Mouse (Mus musculus): Measurements from ENCODE around the gene Zdhhc11. TPM values are rescaled to one million over a fixed set of nuclear protein-coding genes. Genes with fewer than 3 reads are reported as not detected.
"Not testable (repeated sequence)": the region's sequence is repeated elsewhere in the genome, so short reads cannot be mapped to it uniquely, and the experiment has no call there.

Gene Zdhhc11
- total RNA-seq, 2 experiments from 2014 or later: not detected

- intact Hi-C loops (cut with DNase I): loop anchor here (1.0 kb wide), 2 partner anchors 56 to 331 kb away; no protein-coding TSS in a partner anchor
- Histone ChIP-seq H3K4me3 (no peak overlapping the region), H3K27ac (no peak overlapping the region)
- peak; percentile 29 to 43 for DNase-seq (ENCODE audit: extremely low spot score in 1 of 2, low spot score in 2 of 2)
- TF ChIP-seq CTCF (IDR thresholded peaks at IDR 0.05): peak; percentile 83
These were observed 7.1 kb downstream of the Zdhhc11 start for GRCm38 (mm10) chr13:73970545-73971448.

GRCm38 (mm10) chr13:73974523-73974922 lies 10.9 kb downstream of the Zdhhc11 start:
- intact Hi-C loops (cut with DNase I): no loop called here
- Histone ChIP-seq H3K4me3 (no peak overlapping the region), H3K27ac (no peak overlapping the region)
- DNase-seq (ENCODE audit: extremely low spot score in 1 of 2, low spot score in 2 of 2): no peak
- TF ChIP-seq CTCF (IDR thresholded peaks at IDR 0.05): no peak

- intact Hi-C loops (cut with DNase I): no loop called here
- no peak overlapping the region for H3K4me3 ChIP-seq
- no peak for DNase-seq (ENCODE audit: extremely low spot score in 1 of 2, low spot score in 2 of 2)
- no peak overlapping the region for H3K27ac ChIP-seq
- no peak for TF ChIP-seq CTCF (IDR thresholded peaks at IDR 0.05)
These were observed 13.3 kb downstream of the Zdhhc11 start for GRCm38 (mm10) chr13:73976935-73977334.

GRCm38 (mm10) chr13:73990325-73990724 lies 26.7 kb downstream of the Zdhhc11 start:
- Histone ChIP-seq H3K27ac (no peak overlapping the region), H3K4me3 (no peak overlapping the region)
- intact Hi-C loops (cut with DNase I): no loop called here
- no peak for DNase-seq (ENCODE audit: extremely low spot score in 1 of 2, low spot score in 2 of 2)
- TF ChIP-seq CTCF (IDR thresholded peaks at IDR 0.05): no peak

GRCm38 (mm10) chr13:73990761-73991160 lies 27.1 kb downstream of the Zdhhc11 start:
- intact Hi-C loops (cut with DNase I): no loop called here

GRCm38 (mm10) chr13:73991267-73991666 lies 27.6 kb downstream of the Zdhhc11 start:
- Histone ChIP-seq H3K27ac (no peak overlapping the region), H3K4me3 (no peak overlapping the region)
- DNase-seq (ENCODE audit: extremely low spot score in 1 of 2, low spot score in 2 of 2): no peak
- intact Hi-C loops (cut with DNase I): no loop called here
- TF ChIP-seq CTCF (IDR thresholded peaks at IDR 0.05): no peak

More at GRCm38 (mm10) chr13:73990761-73991160, 27.1 kb downstream of the Zdhhc11 start:
- H3K27ac ChIP-seq: no peak overlapping the region
- no peak for TF ChIP-seq CTCF (IDR thresholded peaks at IDR 0.05)
- no peak overlapping the region for H3K4me3 ChIP-seq
- DNase-seq (ENCODE audit: extremely low spot score in 1 of 2, low spot score in 2 of 2): no peak

- H3K4me3 ChIP-seq: no peak overlapping the region
- no peak for TF ChIP-seq CTCF (IDR thresholded peaks at IDR 0.05)
- H3K27ac ChIP-seq: no peak overlapping the region
- intact Hi-C loops (cut with DNase I): no loop called here
- DNase-seq (ENCODE audit: extremely low spot score in 1 of 2, low spot score in 2 of 2): no peak
These were observed 32.8 kb downstream of the Zdhhc11 start for GRCm38 (mm10) chr13:73996456-73996855.

- no peak overlapping the region for H3K4me3 ChIP-seq
- DNase-seq (ENCODE audit: extremely low spot score in 1 of 2, low spot score in 2 of 2): no peak
- no peak overlapping the region for H3K27ac ChIP-seq
- intact Hi-C loops (cut with DNase I): no loop called here
- no peak for TF ChIP-seq CTCF (IDR thresholded peaks at IDR 0.05)
These were observed 36.9 kb downstream of the Zdhhc11 start for GRCm38 (mm10) chr13:74000519-74000918.

GRCm38 (mm10) chr13:74000961-74001360 lies 37.3 kb downstream of the Zdhhc11 start:
- DNase-seq (ENCODE audit: extremely low spot score in 1 of 2, low spot score in 2 of 2): no peak
- Histone ChIP-seq H3K27ac (no peak overlapping the region), H3K4me3 (no peak overlapping the region)
- TF ChIP-seq CTCF (IDR thresholded peaks at IDR 0.05): no peak
- intact Hi-C loops (cut with DNase I): no loop called here

- Histone ChIP-seq H3K27ac (no peak overlapping the region), H3K4me3 (no peak overlapping the region)
- no peak for DNase-seq (ENCODE audit: extremely low spot score in 1 of 2, low spot score in 2 of 2)
- intact Hi-C loops (cut with DNase I): no loop called here
- no peak for TF ChIP-seq CTCF (IDR thresholded peaks at IDR 0.05)
These were observed 37.8 kb downstream of the Zdhhc11 start for GRCm38 (mm10) chr13:74001492-74001891.

- H3K27ac ChIP-seq; H3K4me3 ChIP-seq; intact Hi-C loops (cut with DNase I): not testable (repeated sequence)
These were observed 43.2 kb downstream of the Zdhhc11 start for GRCm38 (mm10) chr13:74006881-74007280.

GRCm38 (mm10) chr13:74008216-74008615 lies 44.6 kb downstream of the Zdhhc11 start:
- intact Hi-C loops (cut with DNase I): loop anchor here (2.0 kb wide), 1 partner anchor 201 kb away; the partner anchor contains the start of gene Exoc3

More at GRCm38 (mm10) chr13:74006881-74007280, 43.2 kb downstream of the Zdhhc11 start:
- not testable (repeated sequence) for DNase-seq (ENCODE audit: extremely low spot score in 1 of 2, low spot score in 2 of 2)

More at GRCm38 (mm10) chr13:74008216-74008615, 44.6 kb downstream of the Zdhhc11 start:
- not testable (repeated sequence) for DNase-seq (ENCODE audit: extremely low spot score in 1 of 2, low spot score in 2 of 2); H3K27ac ChIP-seq
- peak overlapping the region; percentile 88; the same call in 1 of the 2 replicates for H3K4me3 ChIP-seq
